Mouse (Mus musculus) gastrocnemius, adult 2 months (tissue): ENCODE measurements at regions not wholly inside any gene's neighbourhood (a gene's known extent, or its start where the extent isn't known, plus 50 kb on each side); places are given as distances from the start of the nearest gene placed in this dataset.
"Not testable (repeated sequence)": the region's sequence is repeated elsewhere in the genome, so short reads cannot be mapped to it uniquely, and the experiment has no call there.

Experiments
- DNase-seq: peaks from one replicate; pipeline ENCODE4 v3.0.0; 2022
- H3K27ac ChIP-seq: fragments of 200-600 bp; 2 replicates; pipeline ENCODE4 v1.8.1; 2022; ENCODE audit warnings: mild to moderate bottlenecking
- H3K4me3 ChIP-seq: fragments of 200-600 bp; 2 replicates; pipeline ENCODE4 v1.8.1; 2022; ENCODE audit warnings: mild to moderate bottlenecking, moderate library complexity
- CTCF ChIP-seq: fragments of 200-600 bp; IDR thresholded peaks from 2 replicates; pipeline ENCODE4 v1.8.1; 2022; ENCODE audit warnings: antibody characterized with exemption, mild to moderate bottlenecking, moderate library complexity
- intact Hi-C: fragments of 180-260 bp; cut with DNase I; formaldehyde crosslinking; loops from one replicate; pipeline ENCODE4 v1.15.1; 2025

DNA sequence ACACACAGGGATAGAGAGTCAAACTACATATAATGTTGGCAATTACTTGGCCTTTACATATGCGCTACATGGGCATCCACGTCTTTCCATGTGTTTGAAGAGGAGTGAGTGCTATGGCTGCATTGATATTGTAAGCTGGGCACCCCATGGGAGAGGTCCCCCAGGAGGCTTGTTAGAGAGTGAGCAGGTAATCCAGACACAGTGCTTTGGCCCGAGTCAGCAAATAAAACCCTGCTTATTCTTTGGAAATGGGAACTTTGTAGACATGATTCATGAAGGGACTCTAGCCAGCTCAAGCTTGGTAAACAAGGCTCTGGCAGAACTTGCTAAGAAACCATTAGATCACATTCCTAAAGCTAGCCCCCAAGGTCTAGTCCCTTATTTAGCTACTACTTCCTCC is 557.6 kb upstream of the Gm10131 start:
- Histone ChIP-seq H3K4me3 (no peak overlapping the region), H3K27ac (no peak overlapping the region)
- intact Hi-C loops, result no loop called here
- TF ChIP-seq CTCF, result no peak
- DNase-seq, result no peak

DNA sequence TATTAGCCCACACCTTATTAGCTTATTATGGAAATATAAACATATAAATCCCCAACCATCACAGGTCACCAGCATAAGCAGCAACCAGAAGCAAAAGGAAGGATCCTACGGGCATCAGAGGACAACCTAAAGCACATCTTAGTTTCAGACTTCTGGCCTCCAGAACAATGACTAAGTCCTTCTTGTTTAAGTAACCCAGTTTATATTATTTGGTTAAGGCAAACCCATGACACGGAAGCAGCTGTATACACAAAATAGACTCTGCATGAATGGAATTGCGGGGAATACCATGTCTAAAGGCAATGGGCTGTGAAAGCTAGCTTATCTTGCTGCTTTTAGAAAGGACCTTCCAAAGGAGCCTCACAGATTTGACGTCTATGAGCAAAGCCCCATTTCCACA is 552.9 kb upstream of the Gm10131 start:
- Histone ChIP-seq H3K4me3 (no peak overlapping the region), H3K27ac (no peak overlapping the region)
- TF ChIP-seq CTCF, result no peak
- intact Hi-C loops, result no loop called here
- DNase-seq, result no peak

DNA sequence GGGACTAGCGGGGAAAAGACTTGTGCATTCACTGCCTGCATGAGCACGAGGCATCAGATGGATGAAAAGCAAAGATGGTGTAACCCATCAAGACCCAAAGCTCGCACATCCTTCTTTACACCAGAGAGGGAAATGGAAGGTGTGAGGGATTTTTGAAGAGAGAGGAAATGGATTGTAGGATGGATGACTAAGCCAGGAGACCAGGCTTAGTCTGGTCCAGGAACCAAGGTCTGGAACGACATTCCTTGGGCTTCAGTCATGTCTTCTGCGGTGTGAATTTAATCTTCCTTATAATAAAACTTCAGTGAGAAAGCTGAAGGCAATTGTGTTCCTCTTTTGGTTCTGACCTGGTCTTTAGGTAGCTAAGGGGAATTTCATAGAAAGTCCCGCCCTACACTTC is 551.0 kb upstream of the Gm10131 start:
- no peak overlapping the region for H3K27ac ChIP-seq
- no peak for DNase-seq
- H3K4me3 ChIP-seq, result no peak overlapping the region
- intact Hi-C loops, result no loop called here
- TF ChIP-seq CTCF, result no peak

DNA sequence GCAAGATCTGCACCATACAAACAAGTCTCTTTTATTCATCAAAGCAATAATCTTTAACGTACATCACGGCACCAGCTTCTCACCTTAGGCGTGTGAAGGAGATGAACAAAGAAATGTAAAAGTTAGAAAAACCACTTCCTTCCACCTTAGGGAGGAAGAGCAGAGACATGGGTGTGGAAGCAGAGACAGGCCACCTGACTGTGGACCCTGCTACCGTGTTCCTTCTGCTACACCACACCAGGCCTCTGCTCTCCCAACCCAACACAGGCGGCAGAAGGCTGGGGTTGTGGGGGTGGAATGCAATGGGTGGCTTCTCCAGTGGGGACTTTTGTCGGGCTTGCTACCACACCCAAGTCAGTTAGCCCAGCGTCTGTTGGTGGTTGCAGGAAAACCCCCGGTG is 540.2 kb upstream of the Gm10131 start:
- no peak overlapping the region for H3K27ac ChIP-seq
- intact Hi-C loops, result no loop called here
- no peak for DNase-seq
- no peak overlapping the region for H3K4me3 ChIP-seq
- TF ChIP-seq CTCF, result no peak

DNA sequence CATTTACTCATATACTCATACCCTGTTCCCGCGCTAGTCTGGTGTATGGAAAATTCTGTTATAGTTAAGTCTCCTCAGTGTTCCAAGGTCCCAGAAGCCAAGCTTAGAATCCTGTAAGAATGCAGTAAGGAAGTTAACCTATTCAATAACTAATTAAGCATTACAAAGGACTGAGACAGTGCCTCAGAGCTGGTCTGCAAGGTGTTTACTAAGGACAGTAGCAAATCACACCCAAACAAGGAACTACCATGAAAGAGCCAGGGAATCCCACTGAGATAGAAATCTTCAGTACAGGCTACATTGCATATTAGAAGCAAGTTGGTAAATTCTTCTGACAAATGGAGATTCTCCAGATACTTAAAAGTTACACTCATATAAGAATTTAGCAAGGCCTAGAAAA is 516.7 kb upstream of the Gm10131 start:
- intact Hi-C loops, DNase-seq, H3K27ac ChIP-seq: not testable (repeated sequence)

DNA sequence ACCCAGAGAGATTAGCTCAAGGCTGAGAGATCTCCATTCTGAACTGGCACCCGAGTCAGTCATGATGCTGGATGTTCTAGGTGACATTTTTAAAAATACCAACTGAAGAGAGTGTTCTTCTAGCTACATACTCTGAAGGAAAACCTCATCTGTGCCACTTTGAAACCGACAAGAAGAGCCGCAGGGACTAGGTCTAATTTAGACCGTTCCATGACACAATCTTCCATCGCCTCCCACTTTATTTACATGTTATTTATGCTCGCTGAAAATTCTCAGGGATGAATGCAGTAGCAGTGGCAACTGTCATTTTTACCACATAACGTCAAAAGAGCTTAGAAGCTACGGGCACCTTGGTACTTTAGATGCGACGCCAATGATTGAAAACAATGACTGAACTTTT is 514.1 kb upstream of the Gm10131 start:
- TF ChIP-seq CTCF, result no peak
- DNase-seq, result no peak
- intact Hi-C loops, result no loop called here
- no peak overlapping the region for H3K4me3 ChIP-seq
- H3K27ac ChIP-seq, result no peak overlapping the region

More for the DNA sequence above, 516.7 kb upstream of the Gm10131 start:
- not testable (repeated sequence) for H3K4me3 ChIP-seq

DNA sequence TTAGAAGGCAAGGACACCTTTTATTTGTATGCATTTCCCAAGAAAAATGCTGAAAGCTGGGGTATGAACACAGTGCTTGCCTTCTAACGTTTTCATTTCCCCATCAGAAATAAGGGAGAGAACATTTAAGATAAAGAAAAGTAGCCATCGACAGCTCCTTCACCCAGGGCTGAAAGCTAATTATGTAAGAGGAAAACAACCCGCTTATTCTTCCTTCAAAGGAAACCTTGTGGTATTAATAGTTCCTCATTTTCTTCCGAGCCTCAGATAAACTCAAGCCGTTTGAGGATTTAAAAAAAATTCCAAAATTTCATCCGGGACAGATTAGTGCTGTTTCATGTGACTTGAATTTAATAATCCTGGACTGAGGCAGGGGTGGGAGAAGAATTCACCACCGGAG is 512.2 kb upstream of the Gm10131 start:
- intact Hi-C loops, result no loop called here
- H3K27ac ChIP-seq, result no peak overlapping the region
- no peak for TF ChIP-seq CTCF
- DNase-seq, result no peak
- H3K4me3 ChIP-seq, result no peak overlapping the region

DNA sequence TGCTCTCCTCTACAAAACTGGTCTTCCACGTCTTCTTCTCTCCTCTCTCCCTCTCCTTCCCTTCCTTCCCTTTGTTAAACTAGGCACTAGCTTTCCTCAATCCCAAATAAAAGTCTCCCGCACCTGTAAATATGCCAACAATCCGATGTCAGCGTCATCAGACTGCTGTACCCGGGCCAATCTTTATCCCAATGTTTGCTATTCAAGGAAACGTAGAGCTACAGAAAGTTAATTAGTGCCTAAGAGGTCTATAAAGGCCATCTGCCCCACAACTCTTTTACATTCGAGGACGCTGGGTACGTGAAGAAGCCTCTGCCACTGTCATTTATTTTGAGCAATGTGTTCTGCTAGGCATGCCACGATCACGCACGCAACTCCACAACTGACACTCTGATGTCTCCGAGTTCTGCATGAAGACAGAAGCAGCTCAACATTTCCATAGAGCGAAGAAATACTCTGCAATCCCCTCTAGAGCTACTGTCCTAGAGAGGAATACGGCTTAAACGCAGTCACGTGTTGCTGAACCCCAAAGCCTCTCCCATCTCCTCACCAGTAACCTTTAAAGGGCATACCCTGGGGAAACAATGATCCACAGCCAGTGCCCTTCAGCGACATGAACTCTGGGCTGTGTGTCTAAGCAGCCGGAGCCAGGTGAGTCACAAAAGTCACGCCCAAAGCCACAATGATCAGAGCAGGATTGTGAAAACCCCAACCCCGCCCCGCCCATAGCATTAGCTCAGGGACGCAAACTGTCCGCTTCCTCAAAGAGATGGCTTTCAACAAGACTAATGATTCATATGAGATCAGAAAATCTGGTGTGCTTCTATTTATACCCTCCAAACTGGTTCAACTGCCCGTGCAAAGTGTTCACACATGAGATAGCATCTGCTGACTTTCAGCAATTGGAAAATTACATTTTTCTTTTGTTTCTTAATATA is 510.9 kb upstream of the Gm10131 start:
- DNase-seq, result no peak
- Histone ChIP-seq H3K27ac (no peak overlapping the region), H3K4me3 (no peak overlapping the region)
- TF ChIP-seq CTCF, result no peak
- intact Hi-C loops, result no loop called here

DNA sequence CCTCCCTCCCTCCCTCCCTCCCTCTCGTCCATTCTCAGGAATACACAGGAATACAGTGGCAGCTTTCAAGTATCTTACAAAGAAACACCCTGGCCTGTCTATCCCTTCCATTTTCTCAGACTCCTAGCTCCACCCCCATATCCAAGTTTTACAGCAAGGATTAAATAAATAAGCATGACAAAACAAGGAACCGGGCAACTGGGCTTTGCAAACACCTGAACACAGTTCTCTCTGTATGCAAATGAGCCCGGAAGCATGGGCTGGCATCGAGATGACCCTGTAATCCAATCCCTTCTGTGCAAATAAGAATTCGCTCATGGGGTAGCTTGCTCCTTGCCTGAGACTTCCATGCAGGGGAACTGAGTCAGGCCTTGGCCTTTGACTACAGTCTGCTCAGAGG is 506.5 kb upstream of the Gm10131 start:
- Histone ChIP-seq H3K4me3 (no peak overlapping the region), H3K27ac (no peak overlapping the region)
- DNase-seq, result no peak
- no peak for TF ChIP-seq CTCF
- intact Hi-C loops, result no loop called here

DNA sequence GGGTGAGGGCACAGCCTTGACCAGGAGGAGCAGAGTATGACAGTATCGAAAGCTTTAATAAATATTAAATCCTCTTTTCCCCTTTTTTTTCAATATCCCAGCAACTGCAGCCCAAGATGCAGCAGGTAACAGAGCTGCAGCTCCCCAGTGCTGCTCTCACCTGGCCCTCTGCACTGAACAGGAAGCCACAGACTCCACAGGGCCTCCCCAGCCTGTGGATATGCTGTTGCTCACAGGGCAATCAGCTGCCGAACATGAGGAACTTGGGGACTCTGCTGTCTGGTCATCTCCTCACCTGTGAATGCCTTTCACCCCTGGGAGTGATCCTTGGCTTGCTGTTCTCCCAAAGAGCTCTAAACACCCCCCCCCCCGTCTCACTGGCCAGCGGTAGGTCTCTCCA is 503.4 kb upstream of the Gm10131 start:
- intact Hi-C loops, result no loop called here
- no peak for DNase-seq
- no peak overlapping the region for H3K27ac ChIP-seq
- H3K4me3 ChIP-seq, result no peak overlapping the region
- no peak for TF ChIP-seq CTCF

DNA sequence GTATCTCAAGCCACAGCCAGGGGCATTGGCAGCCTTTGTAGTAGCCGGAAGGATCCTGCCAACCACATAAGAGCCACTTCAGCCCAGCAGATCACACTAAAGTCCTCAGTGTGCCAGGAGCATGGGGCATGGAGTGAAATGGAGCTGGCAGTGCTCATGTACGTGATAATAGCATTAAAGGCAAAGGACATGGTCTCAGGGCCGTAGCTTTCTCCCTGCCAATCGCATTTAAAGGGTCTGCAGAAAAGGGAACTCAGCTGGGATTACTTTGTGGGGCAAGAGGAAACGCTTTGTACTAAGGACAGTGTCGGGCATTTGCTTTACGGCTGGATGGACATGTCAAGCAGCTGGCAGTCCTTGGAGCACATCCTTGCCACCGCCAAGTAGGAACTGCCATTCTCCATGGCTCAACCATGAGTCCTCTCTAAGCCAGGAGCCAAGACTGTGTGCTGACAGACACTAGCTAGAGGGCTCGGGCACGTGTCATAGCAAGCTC is 502.5 kb upstream of the Gm10131 start:
- H3K27ac ChIP-seq, result no peak overlapping the region
- intact Hi-C loops, result no loop called here

DNA sequence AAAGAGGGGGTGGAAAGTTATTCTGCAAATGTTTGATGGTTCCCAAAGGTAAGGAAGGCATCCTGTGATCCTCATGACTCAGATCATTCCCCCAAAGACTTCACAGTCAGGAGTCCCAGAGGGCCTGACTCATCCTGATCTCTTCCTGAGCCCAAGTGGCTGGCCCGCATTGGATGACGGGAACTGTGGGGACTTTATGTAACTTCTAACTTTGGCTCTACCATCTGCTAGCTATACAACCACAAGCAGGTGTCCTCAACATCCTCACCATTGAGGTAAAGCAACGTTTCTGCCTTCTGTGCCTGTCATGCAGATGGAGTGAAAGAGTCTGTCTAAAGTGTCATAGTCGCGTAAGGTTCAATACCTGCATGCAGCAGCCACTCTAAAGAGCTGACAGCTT is 501.6 kb upstream of the Gm10131 start:
- DNase-seq, result no peak
- H3K27ac ChIP-seq, result no peak overlapping the region
- intact Hi-C loops, result no loop called here
- no peak for TF ChIP-seq CTCF
- H3K4me3 ChIP-seq, result no peak overlapping the region

More for the DNA sequence above, 502.5 kb upstream of the Gm10131 start:
- H3K4me3 ChIP-seq, result no peak overlapping the region
- no peak for DNase-seq
- TF ChIP-seq CTCF, result no peak

DNA sequence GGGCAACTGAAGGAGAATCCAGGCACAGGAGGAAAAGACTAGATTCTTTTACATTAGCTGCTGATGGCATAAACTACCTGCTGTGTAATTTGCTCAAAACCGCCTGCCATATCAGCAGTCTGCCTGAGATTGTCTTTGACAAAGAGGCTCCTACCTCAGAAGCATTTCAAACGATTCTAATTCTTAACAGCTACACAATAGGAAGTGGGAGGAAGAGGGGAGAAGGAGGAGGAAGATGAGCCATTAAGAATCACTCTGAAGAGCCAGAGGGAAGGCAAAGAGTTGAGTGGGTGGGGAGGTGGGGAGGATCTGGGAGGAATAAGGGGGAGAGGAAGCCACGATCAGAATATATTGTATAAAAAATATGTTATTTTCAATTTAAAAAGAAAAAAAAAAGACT is 500.9 kb upstream of the Gm10131 start:
- intact Hi-C loops, result no loop called here
- DNase-seq, result no peak
- no peak overlapping the region for H3K4me3 ChIP-seq
- no peak for TF ChIP-seq CTCF
- no peak overlapping the region for H3K27ac ChIP-seq

DNA sequence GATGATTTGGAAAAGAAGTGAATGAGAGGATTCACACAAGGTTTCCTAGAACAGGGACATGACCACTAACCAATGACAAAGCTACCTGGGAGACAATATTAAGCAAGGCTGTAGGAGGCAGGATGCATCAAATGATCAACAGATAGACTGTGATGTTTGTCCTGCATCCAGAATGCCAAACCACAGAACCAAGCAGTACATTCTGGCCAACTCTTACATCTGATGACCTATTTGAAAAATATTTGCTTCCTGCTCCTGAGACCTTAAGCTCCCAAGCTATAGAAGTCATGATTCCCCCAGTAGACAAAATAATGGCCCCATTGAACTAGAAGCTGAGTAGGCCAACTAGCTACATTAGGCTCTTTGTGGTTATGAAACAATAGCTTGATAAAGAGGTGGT is 498.6 kb upstream of the Gm10131 start:
- intact Hi-C loops, result no loop called here
- no peak for TF ChIP-seq CTCF
- Histone ChIP-seq H3K4me3 (no peak overlapping the region), H3K27ac (no peak overlapping the region)
- DNase-seq, result no peak
